Comparison of ENCODE assay signal across 10 mouse cellular contexts in genomic region chr9:95613426-95614127, GRCm38 (mm10). TPM values are rescaled to one million over a fixed set of nuclear protein-coding genes. Genes with fewer than 3 reads are reported as not detected.
A peak's percentile ranks its signal among the peaks of the same experiment; 100 is the strongest.
DNase-seq lines count a peak whose midpoint lies in the region; ATAC-seq and TF ChIP-seq lines count a peak whose summit lies in the region.
"Had no signal": no experiment of that assay in that cellular context is flagged by ENCODE, and none has a peak within 500 bp of the region (broad histone marks: within the 10 kb centered on the region; RNA-seq: fewer than 3 reads in every experiment).

No protein-coding gene starts in this region.

- ATAC-seq in forebrain, postnatal 0 days: peak; percentile 64
- ATAC-seq in midbrain, embryonic 12.5 days (ENCODE audit: low FRiP score, low read depth): peak; percentile 71; the same call in 1 of the 2 replicates
- ATAC-seq: intestine, embryonic 15.5 days had no signal

- no peak for TF ChIP-seq CTCF in gastrocnemius, adult 2 months (IDR thresholded peaks at IDR 0.05)
- TF ChIP-seq CTCF in ES-Bruce4 (IDR thresholded peaks at IDR 0.05; ENCODE audit: low read depth, low read length): no peak
- no peak for TF ChIP-seq CTCF in forebrain, postnatal 0 days (IDR thresholded peaks at IDR 0.05; ENCODE audit: low read depth)

- peak overlapping the region; percentile 13; the same call in 1 of the 2 replicates for H3K9ac ChIP-seq in ES-Bruce4 (ENCODE audit: low read depth, poor library complexity, severe bottlenecking)
- H3K9ac ChIP-seq in forebrain, postnatal 0 days: 0 out of 2 replicates have a peak overlapping the region, but pooled peaks have one; percentile 14
- H3K9ac ChIP-seq in midbrain, embryonic 12.5 days (replicated peaks): no peak overlapping the region
- H3K9ac ChIP-seq: intestine, embryonic 15.5 days; limb, embryonic 15.5 days had no signal

- H3K9me3 ChIP-seq in ES-Bruce4 (replicated peaks; ENCODE audit: control insufficient read depth, insufficient read depth, low read length, poor library complexity, severe bottlenecking): no peaks in the 10 kb centered on the region
- no peaks in the 10 kb centered on the region for H3K9me3 ChIP-seq in forebrain, postnatal 0 days (ENCODE audit: low read length)
- no peaks in the 10 kb centered on the region for H3K9me3 ChIP-seq in midbrain, embryonic 12.5 days
- H3K9me3 ChIP-seq: intestine, embryonic 15.5 days; limb, embryonic 15.5 days had no signal

- no peak for TF ChIP-seq POLR2A in ES-Bruce4 (IDR thresholded peaks at IDR 0.05; ENCODE audit: insufficient read depth, low read length)

- H3K36me3 ChIP-seq in ES-Bruce4 (ENCODE audit: control insufficient read depth, insufficient read depth, low read length, poor library complexity, severe bottlenecking): no peaks in the 10 kb centered on the region
- H3K36me3 ChIP-seq in forebrain, postnatal 0 days (ENCODE audit: insufficient read depth): no peaks in the 10 kb centered on the region
- no peaks in the 10 kb centered on the region for H3K36me3 ChIP-seq in midbrain, embryonic 12.5 days
- H3K36me3 ChIP-seq: intestine, embryonic 15.5 days; limb, embryonic 15.5 days had no signal

- H3K27ac ChIP-seq in gastrocnemius, adult 2 months: peak overlapping the region; percentile 54
- H3K27ac ChIP-seq in ES-Bruce4 (ENCODE audit: insufficient read depth, low read length): peak overlapping the region; percentile 89
- no peak overlapping the region for H3K27ac ChIP-seq in forebrain, postnatal 0 days (ENCODE audit: low read depth, low read length)
- no peak overlapping the region for H3K27ac ChIP-seq in midbrain, embryonic 12.5 days (replicated peaks)
- H3K27ac ChIP-seq: intestine, embryonic 15.5 days; limb, embryonic 15.5 days had no signal

- 5% methylated on average over 9 of the region's 9 CpGs for WGBS in forebrain, postnatal 0 days
- 15% methylated on average over 8 of the region's 9 CpGs for WGBS in midbrain, embryonic 12.5 days

- TF ChIP-seq EP300 in ES-Bruce4 (IDR thresholded peaks at IDR 0.05; ENCODE audit: insufficient read depth, low read depth, low read length): no peak

- H3K27me3 ChIP-seq in ES-Bruce4 (ENCODE audit: control insufficient read depth, insufficient read depth, low read length, poor library complexity, severe bottlenecking): no peaks in the 10 kb centered on the region
- H3K27me3 ChIP-seq in forebrain, postnatal 0 days (ENCODE audit: insufficient read depth, low read length): no peaks in the 10 kb centered on the region
- 0 out of 2 replicates have a peak, but pooled peaks cover 3% of the 10 kb centered on the region for H3K27me3 ChIP-seq in midbrain, embryonic 12.5 days
- H3K27me3 ChIP-seq: intestine, embryonic 15.5 days; limb, embryonic 15.5 days had no signal

- H3K4me3 ChIP-seq in gastrocnemius, adult 2 months: no peak overlapping the region
- no peak overlapping the region for H3K4me3 ChIP-seq in ES-Bruce4 (ENCODE audit: low read depth, low read length)
- H3K4me3 ChIP-seq in forebrain, postnatal 0 days (ENCODE audit: low read depth, low read length): no peak overlapping the region
- H3K4me3 ChIP-seq in midbrain, embryonic 12.5 days: 0 out of 2 replicates have a peak overlapping the region, but pooled peaks have one; percentile 2
- H3K4me3 ChIP-seq: intestine, embryonic 15.5 days; limb, embryonic 15.5 days had no signal

- H3K4me1 ChIP-seq in ES-Bruce4 (ENCODE audit: control insufficient read depth, insufficient read depth, low read length): peaks cover 5% of the 10 kb centered on the region
- H3K4me1 ChIP-seq in forebrain, postnatal 0 days (ENCODE audit: insufficient read depth): no peaks in the 10 kb centered on the region
- H3K4me1 ChIP-seq in midbrain, embryonic 12.5 days: peaks cover 7% of the 10 kb centered on the region; the same call in 1 of the 2 replicates
- H3K4me1 ChIP-seq: intestine, embryonic 15.5 days; limb, embryonic 15.5 days had no signal

- no peak for DNase-seq in gastrocnemius, adult 2 months
- no peak for DNase-seq in gastrocnemius, postnatal 10 days
- peak; percentile 25 for DNase-seq in forebrain, postnatal 0 days
- DNase-seq in testis, postnatal 10 days (ENCODE audit: low spot score): no peak
- DNase-seq in urinary bladder, postnatal 10 days (ENCODE audit: low spot score): no peak
- DNase-seq in T-cell, adult 2 months (ENCODE audit: low spot score): no peak

- intact Hi-C loops in gastrocnemius, adult 2 months (cut with DNase I): no loop called here

- peak overlapping the region; percentile 30 for H3K4me2 ChIP-seq in forebrain, postnatal 0 days (ENCODE audit: low read depth)
- peak overlapping the region; percentile 46 for H3K4me2 ChIP-seq in midbrain, embryonic 12.5 days (replicated peaks)
- H3K4me2 ChIP-seq: intestine, embryonic 15.5 days; limb, embryonic 15.5 days had no signal

RNA-seq across cellular contexts. Expression of gene Pcolce2, which starts 23.8 kb away (rescaled TPM):
- 10 to 100 TPM in 1 of 2 experiments, 1 to 10 TPM in 1; 8.2 to 13.7 TPM for total RNA-seq in gastrocnemius, adult 2 months (2021)
- 1 to 10 TPM; 7.4 to 9.8 TPM for total RNA-seq in gastrocnemius, postnatal 10 days (2021)
- 8.9 and 9.8 TPM in 2 replicates for polyA plus RNA-seq in ES-Bruce4 (2011; ENCODE audit: insufficient read depth, insufficient read length, low read depth, missing spikeins)
- 1.5 and 2.2 TPM in 2 replicates for total RNA-seq in forebrain, postnatal 0 days (2014; rRNA removed)
- polyA plus RNA-seq in forebrain, postnatal 0 days (2015; fragmentation: Nextera tagmentation; extraction: Ambion mirVana): 1.8 and 2.5 TPM in 2 replicates
- polyA plus RNA-seq in midbrain, embryonic 12.5 days (2016; fragmentation: Nextera tagmentation; extraction: Ambion mirVana): 2.1 and 2.5 TPM in 2 replicates

RNA-seq across cellular contexts. Expression of gene Paqr9, which starts 54.1 kb away (rescaled TPM):
- total RNA-seq in gastrocnemius, adult 2 months (2021): 1 to 10 TPM; 1.9 to 5.0 TPM
- 1 to 10 TPM; 4.4 to 4.5 TPM for total RNA-seq in gastrocnemius, postnatal 10 days (2021)
- polyA plus RNA-seq in ES-Bruce4 (2011; ENCODE audit: insufficient read depth, insufficient read length, low read depth, missing spikeins): 0.15 and 0.30 TPM in 2 replicates
- total RNA-seq in forebrain, postnatal 0 days (2014; rRNA removed): 20.8 and 26.0 TPM in 2 replicates
- 3.5 and 6.3 TPM in 2 replicates for polyA plus RNA-seq in forebrain, postnatal 0 days (2015; fragmentation: Nextera tagmentation; extraction: Ambion mirVana)
- polyA plus RNA-seq in midbrain, embryonic 12.5 days (2016; fragmentation: Nextera tagmentation; extraction: Ambion mirVana): 0.64 and 0.68 TPM in 2 replicates

Comparison
In these comparisons a context has a peak if more than half of its experiments do, and no peak if none do; other contexts are left out.
1. H3K27ac ChIP-seq: peak in gastrocnemius, adult 2 months (single experiment) and ES-Bruce4 (single experiment); none in forebrain, postnatal 0 days (single experiment) and midbrain, embryonic 12.5 days (single experiment).